Mouse (Mus musculus) limb, embryonic 15.5 days (tissue): Measurements from ENCODE around the gene Wdr83. TPM values are rescaled to one million over a fixed set of nuclear protein-coding genes. Genes with fewer than 3 reads are reported as not detected.

ENCODE experiments used
- ATAC-seq: fragments of 200-750 bp; cut with Nextera tagmentation; 2 replicates; pipeline ENCODE4 v1.8.0; 2017; ENCODE audit warnings: low read depth, moderate TSS enrichment; ENCODE audit not compliant: insufficient number of reproducible peaks, low FRiP score, low TSS enrichment
- H3K27ac ChIP-seq: fragments of 300-500 bp; sonication (generic); 2 replicates; pipeline ENCODE4 v1.5.1; 2015; ENCODE audit warnings: moderate library complexity, mild to moderate bottlenecking, inconsistent platforms
- H3K27me3 ChIP-seq: fragments of 300-500 bp; sonication (generic); 2 replicates; pipeline ENCODE4 v1.6.1; 2015; ENCODE audit warnings: inconsistent platforms
- H3K36me3 ChIP-seq: fragments of 300-500 bp; sonication (generic); 2 replicates; pipeline ENCODE4 v1.6.1; 2015; ENCODE audit warnings: inconsistent platforms
- H3K4me1 ChIP-seq: fragments of 300-500 bp; sonication (generic); 2 replicates; pipeline ENCODE4 v1.6.1; 2015; ENCODE audit warnings: inconsistent platforms
- H3K4me2 ChIP-seq: fragments of 300-500 bp; sonication (generic); 2 replicates; pipeline ENCODE4 v1.6.1; 2015; ENCODE audit warnings: mild to moderate bottlenecking, inconsistent platforms
- H3K4me3 ChIP-seq: fragments of 300-500 bp; sonication (generic); 2 replicates; pipeline ENCODE4 v1.5.1; 2015; ENCODE audit warnings: mild to moderate bottlenecking, inconsistent platforms
- H3K9ac ChIP-seq: fragments of 300-500 bp; sonication (generic); 2 replicates; pipeline ENCODE4 v1.6.1; 2015; ENCODE audit warnings: inconsistent platforms
- H3K9me3 ChIP-seq: fragments of 300-500 bp; sonication (generic); 2 replicates; pipeline ENCODE4 v1.6.1; 2016; ENCODE audit warnings: inconsistent platforms
- WGBS: fragments of 180-500 bp; shearing (Covaris S2); methylation state at CpG from one replicate; pipeline ENCODE4 v1.1.7; 2015; 5-methylcytosine and 5-hydroxymethylcytosine counted together
- polyA plus RNA-seq: library from polyadenylated mRNA; unstranded; fragments of >200 nt; fragmentation: Nextera tagmentation; extraction: Ambion mirVana; gene quantifications from 2 replicates; pipeline ENCODE4 v1.2.1, GENCODE M21; 2015

Gene Wdr83
- polyA plus RNA-seq, 1 experiment from 2014 or later, result 40.5 TPM

- 85% methylated on average over 7 of the region's 7 CpGs for WGBS
- Histone ChIP-seq H3K4me2 (no peak overlapping the region), H3K9me3 (no peaks in the 10 kb centered on the region), H3K27ac (no peak overlapping the region), H3K9ac (no peak overlapping the region), H3K4me3 (no peak overlapping the region), H3K4me1 (peaks cover 13% of the 10 kb centered on the region), H3K36me3 (peaks cover 45% of the 10 kb centered on the region), H3K27me3 (no peaks in the 10 kb centered on the region)
- ATAC-seq, result no peak
Measured at GRCm38 (mm10) chr8:85057367-85057766, 23.7 kb downstream of the Wdr83 start.

DNA sequence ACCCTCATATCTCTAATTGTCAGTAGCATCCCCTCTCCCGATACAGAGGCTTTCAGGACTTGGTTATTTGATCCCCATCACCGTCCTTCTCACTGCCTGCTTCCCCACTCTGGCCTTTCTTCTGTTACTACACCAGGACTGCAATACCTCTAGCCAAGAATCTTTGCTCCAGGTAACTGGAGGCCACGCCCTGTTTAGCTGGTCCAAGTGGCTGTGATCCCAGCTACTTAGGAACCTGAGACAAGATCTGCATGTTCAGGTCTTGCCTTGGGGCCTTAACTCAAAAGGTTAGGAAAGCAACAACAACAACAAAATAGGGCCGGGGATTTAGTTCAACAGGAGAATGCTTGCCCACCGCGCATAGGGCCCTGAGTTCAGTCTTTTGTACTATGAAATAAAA, 37.5 kb downstream of the Wdr83 start:
- ATAC-seq, result no peak
- WGBS, result 87% methylated on average over 6 of the region's 6 CpGs

GRCm38 (mm10) chr8:85037681-85038531, 43.2 kb downstream of the Wdr83 start:
- no peaks in the 10 kb centered on the region for H3K27me3 ChIP-seq
- H3K4me3 ChIP-seq, result peak overlapping the region; percentile 77
- ATAC-seq, result no peak
- H3K9ac ChIP-seq, result peak overlapping the region; percentile 92
- H3K9me3 ChIP-seq, result no peaks in the 10 kb centered on the region
- peak overlapping the region; percentile 100 for H3K27ac ChIP-seq
- under 1% methylated on average over 57 of the region's 57 CpGs for WGBS
- H3K4me1 ChIP-seq, result peaks cover 33% of the 10 kb centered on the region
- H3K4me2 ChIP-seq, result peak overlapping the region; percentile 86
- peaks cover 38% of the 10 kb centered on the region for H3K36me3 ChIP-seq

More for the DNA sequence above, 37.5 kb downstream of the Wdr83 start:
- Histone ChIP-seq H3K9me3 (no peaks in the 10 kb centered on the region), H3K27me3 (no peaks in the 10 kb centered on the region), H3K4me1 (peaks cover 10% of the 10 kb centered on the region), H3K27ac (no peak overlapping the region), H3K4me3 (no peak overlapping the region), H3K4me2 (no peak overlapping the region), H3K9ac (no peak overlapping the region), H3K36me3 (peaks cover 86% of the 10 kb centered on the region)

GRCm38 (mm10) chr8:85037366-85037680, 43.8 kb downstream of the Wdr83 start:
- peak overlapping the region; percentile 100 for H3K27ac ChIP-seq
- peak; percentile 62 for ATAC-seq
- under 1% methylated on average over 14 of the region's 14 CpGs for WGBS
- peak overlapping the region; percentile 77 for H3K4me3 ChIP-seq
- H3K9me3 ChIP-seq, result no peaks in the 10 kb centered on the region
- H3K4me2 ChIP-seq, result peak overlapping the region; percentile 86
- no peaks in the 10 kb centered on the region for H3K27me3 ChIP-seq
- H3K4me1 ChIP-seq, result peaks cover 33% of the 10 kb centered on the region
- peak overlapping the region; percentile 92 for H3K9ac ChIP-seq
- H3K36me3 ChIP-seq, result peaks cover 39% of the 10 kb centered on the region

- Histone ChIP-seq H3K36me3 (peaks cover 41% of the 10 kb centered on the region), H3K9ac (peak within 1 kb of the TSS; percentile 92), H3K4me3 (peak within 1 kb of the TSS; percentile 77), H3K27me3 (no peaks in the 10 kb centered on the region), H3K27ac (peak within 1 kb of the TSS; percentile 100), H3K4me1 (peaks cover 33% of the 10 kb centered on the region), H3K4me2 (peak within 1 kb of the TSS; percentile 86), H3K9me3 (no peaks in the 10 kb centered on the region)
- ATAC-seq, result peak; percentile 92
- under 1% methylated on average over 57 of the region's 59 CpGs for WGBS
Measured at GRCm38 (mm10) chr8:85036718-85037365, 44.3 kb downstream of the Wdr83 start, which contains the start of gene Tnpo2. TSS of gene Tnpo2 (plus strand) at chr8:85036915.

GRCm38 (mm10) chr8:85036381-85036717, 44.8 kb downstream of the Wdr83 start:
- peak; percentile 37; the same call in 1 of the 2 replicates for ATAC-seq
- H3K36me3 ChIP-seq, result peaks cover 41% of the 10 kb centered on the region
- 0% methylated on average over 9 of the region's 9 CpGs for WGBS
- peak overlapping the region; percentile 100 for H3K27ac ChIP-seq
- H3K4me2 ChIP-seq, result peak overlapping the region; percentile 76
- H3K27me3 ChIP-seq, result no peaks in the 10 kb centered on the region
- H3K4me3 ChIP-seq, result peak overlapping the region; percentile 77
- H3K9me3 ChIP-seq, result no peaks in the 10 kb centered on the region
- H3K9ac ChIP-seq, result peak overlapping the region; percentile 51
- H3K4me1 ChIP-seq, result peaks cover 32% of the 10 kb centered on the region

DNA sequence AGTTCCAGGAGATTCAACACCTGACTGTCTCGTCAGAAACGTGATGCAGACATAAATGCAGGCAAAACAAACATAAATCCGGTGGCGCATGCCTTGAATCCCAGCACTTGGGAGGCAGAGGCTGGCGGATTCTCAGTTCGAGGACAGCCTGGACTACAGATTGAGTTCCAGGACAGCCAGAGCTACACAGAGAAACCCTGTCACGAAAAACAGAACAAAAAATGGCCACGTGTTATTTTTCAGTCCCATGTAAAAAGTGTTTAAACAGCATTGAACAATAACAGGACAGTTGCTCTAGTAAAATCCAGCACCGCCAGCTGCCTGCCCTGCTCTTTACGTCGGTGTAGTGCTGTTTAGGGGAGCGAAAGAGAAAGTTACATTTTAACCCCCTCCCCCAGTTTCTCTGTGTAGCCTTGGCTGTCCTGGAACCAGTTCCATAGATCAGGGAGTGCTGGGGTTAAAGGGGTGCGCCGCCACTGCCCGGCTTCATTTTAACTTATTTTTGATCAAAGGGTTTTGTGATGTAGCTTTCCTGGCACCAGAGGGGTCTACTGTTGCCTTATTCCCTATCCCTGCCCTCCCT, 45.3 kb downstream of the Wdr83 start:
- 1% methylated on average over 15 of the region's 15 CpGs for WGBS

DNA sequence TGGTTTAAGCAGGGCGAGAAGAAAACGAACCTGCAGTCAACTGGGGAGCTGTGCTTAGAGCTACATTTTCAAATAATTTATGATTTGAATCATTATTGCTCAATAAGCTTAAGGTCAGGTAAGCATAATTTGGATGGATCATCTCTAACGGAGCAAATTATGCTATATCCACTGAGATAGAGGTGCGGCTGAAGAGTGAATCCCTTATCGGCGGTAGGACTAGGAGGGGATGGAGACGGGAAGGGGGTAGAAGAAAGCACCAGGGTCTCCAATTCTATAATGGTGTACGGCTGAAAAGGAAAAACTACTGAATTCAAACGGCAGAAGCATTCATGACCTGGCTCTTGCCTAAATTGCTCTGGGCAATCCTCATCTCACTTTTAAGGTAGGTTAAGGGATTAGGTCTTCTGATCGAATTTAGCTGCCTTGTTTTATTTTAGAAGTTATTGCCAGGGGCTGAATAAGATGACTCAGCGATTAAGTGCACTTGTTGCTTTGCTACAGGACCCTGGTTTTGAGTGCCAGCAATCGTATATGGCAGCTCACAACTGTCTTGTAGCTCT, 45.9 kb downstream of the Wdr83 start:
- Histone ChIP-seq H3K9ac (peak overlapping the region; percentile 51), H3K9me3 (no peaks in the 10 kb centered on the region), H3K36me3 (peaks cover 38% of the 10 kb centered on the region), H3K4me2 (peak overlapping the region; percentile 76), H3K27me3 (no peaks in the 10 kb centered on the region), H3K4me1 (peaks cover 30% of the 10 kb centered on the region), H3K4me3 (peak overlapping the region; percentile 77), H3K27ac (peak overlapping the region; percentile 100)
- no peak for ATAC-seq
- 6% methylated on average over 12 of the region's 12 CpGs for WGBS

More for the DNA sequence above, 45.3 kb downstream of the Wdr83 start:
- Histone ChIP-seq H3K4me2 (peak overlapping the region; percentile 76), H3K36me3 (peaks cover 39% of the 10 kb centered on the region), H3K27ac (peak overlapping the region; percentile 100), H3K4me1 (peaks cover 30% of the 10 kb centered on the region), H3K4me3 (peak overlapping the region; percentile 77), H3K9ac (peak overlapping the region; percentile 51), H3K27me3 (no peaks in the 10 kb centered on the region), H3K9me3 (no peaks in the 10 kb centered on the region)
- ATAC-seq, result no peak

DNA sequence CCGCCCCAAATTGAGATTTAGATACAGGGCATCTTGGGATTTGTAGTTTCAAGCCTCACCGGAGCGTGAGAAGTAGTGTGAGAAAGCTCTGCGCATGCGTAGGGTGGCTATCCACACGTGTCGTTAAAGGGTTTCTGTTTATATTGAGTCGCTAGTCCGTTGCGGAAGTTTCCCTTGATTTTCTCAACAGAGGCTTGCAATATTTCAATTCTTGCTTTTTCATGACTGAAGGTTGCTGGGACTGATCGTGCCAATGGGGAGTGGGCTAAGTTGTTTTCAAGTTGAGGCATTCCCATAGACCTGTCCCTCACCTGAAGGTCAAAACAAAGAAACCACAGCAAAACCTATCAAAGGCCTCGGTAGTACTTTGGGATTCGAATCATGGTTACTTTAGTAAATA, 46.3 kb downstream of the Wdr83 start:
- WGBS, result 3% methylated on average over 13 of the region's 13 CpGs
- H3K27ac ChIP-seq, result peak overlapping the region; percentile 100; the same call in 1 of the 2 replicates

DNA sequence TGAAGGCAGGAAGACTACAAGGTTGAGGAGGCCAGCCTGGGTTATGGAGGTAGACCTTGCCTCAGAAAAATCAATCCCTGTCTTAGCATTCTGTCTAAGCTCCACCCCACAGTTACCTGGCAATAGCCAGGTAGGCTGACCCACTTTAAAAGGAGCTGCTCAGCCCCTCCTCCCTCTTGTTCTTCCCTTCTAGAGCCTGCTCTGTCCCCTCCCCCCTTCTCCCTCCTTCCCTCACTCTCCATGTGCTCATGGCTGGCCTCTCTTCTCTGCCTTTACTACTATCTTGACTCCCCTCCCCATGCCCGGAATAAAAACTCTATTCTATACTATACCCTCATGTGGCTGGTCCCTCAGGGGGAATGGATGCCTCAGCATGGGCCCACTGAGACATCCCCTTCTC, 47.2 kb downstream of the Wdr83 start:
- no peak overlapping the region for H3K4me2 ChIP-seq
- H3K4me1 ChIP-seq, result peaks cover 32% of the 10 kb centered on the region
- H3K9ac ChIP-seq, result no peak overlapping the region
- WGBS, result 66% methylated on average over 1 of the region's 1 CpGs
- no peaks in the 10 kb centered on the region for H3K27me3 ChIP-seq
- no peak for ATAC-seq
- no peak overlapping the region for H3K4me3 ChIP-seq
- H3K9me3 ChIP-seq, result no peaks in the 10 kb centered on the region
- no peak overlapping the region; the same call in 1 of the 2 replicates for H3K27ac ChIP-seq
- peaks cover 46% of the 10 kb centered on the region for H3K36me3 ChIP-seq

More for the DNA sequence above, 46.3 kb downstream of the Wdr83 start:
- peaks cover 30% of the 10 kb centered on the region for H3K4me1 ChIP-seq
- no peaks in the 10 kb centered on the region for H3K9me3 ChIP-seq
- no peaks in the 10 kb centered on the region for H3K27me3 ChIP-seq
- peaks cover 38% of the 10 kb centered on the region for H3K36me3 ChIP-seq
- H3K4me3 ChIP-seq, result peak overlapping the region; percentile 77
- peak overlapping the region; percentile 76 for H3K4me2 ChIP-seq
- no peak for ATAC-seq
- no peak overlapping the region for H3K9ac ChIP-seq

DNA sequence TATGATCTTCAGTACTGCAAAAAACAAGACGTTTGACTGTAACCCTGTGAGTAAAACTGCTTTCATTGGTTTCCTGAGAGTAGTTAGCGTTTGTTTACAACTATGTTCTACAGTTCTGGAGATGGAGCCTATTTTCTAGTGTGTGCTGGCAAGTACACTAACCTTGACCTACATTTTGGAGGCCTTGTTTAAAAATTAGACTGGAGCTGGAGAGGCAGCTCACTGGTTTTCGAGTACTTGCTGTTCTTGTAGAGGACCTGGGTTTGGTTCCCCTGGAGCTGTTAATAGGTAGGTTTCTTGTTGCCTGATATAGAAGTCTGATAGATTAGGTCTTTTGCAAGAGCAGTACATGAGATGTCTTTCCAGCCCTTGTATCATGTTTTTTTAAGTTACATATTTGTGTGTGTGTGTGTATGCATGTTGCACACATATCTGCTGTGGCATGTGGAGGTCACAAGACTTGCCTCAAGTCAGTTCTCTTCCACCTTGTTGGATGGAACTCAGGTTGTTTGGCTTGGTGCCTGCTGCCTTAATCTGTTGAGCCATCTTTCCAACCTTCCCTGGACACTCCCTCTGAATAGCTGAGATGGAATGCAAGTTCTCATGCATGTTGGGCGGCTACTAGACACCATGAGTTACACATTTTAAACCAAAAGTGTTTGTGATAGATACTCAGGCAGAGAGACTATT, 48.3 kb downstream of the Wdr83 start:
- H3K27me3 ChIP-seq, result no peaks in the 10 kb centered on the region
- no peak overlapping the region for H3K9ac ChIP-seq
- no peaks in the 10 kb centered on the region for H3K9me3 ChIP-seq
- H3K4me3 ChIP-seq, result no peak overlapping the region
- peaks cover 47% of the 10 kb centered on the region for H3K36me3 ChIP-seq
- no peak overlapping the region for H3K27ac ChIP-seq
- peaks cover 35% of the 10 kb centered on the region for H3K4me1 ChIP-seq
- no peak for ATAC-seq
- WGBS, result 80% methylated on average over 4 of the region's 4 CpGs
- no peak overlapping the region for H3K4me2 ChIP-seq
